Mouse (Mus musculus) neural tube, embryonic 13.5 days (tissue): ENCODE data around the gene Bcl9l. TPM values are rescaled to one million over a fixed set of nuclear protein-coding genes. Genes with fewer than 3 reads are reported as not detected.
A peak's percentile ranks its signal among the peaks of the same experiment; 100 is the strongest.
"Not testable (repeated sequence)": the region's sequence is repeated elsewhere in the genome, so short reads cannot be mapped to it uniquely, and the experiment has no call there.

Source experiments
- ATAC-seq: fragments of 200-750 bp; cut with Nextera tagmentation; 2 replicates; pipeline ENCODE4 v1.8.0; 2017; ENCODE audit warnings: low read depth, mild to moderate bottlenecking, moderate TSS enrichment, moderate library complexity
- H3K27ac ChIP-seq: fragments of 300-500 bp; sonication (generic); replicated peaks from 2 replicates; pipeline ENCODE4 v1.5.1; 2015; ENCODE audit warnings: moderate library complexity, mild to moderate bottlenecking, inconsistent platforms
- H3K27me3 ChIP-seq: fragments of 300-500 bp; sonication (generic); 2 replicates; pipeline ENCODE4 v1.6.1; 2015; ENCODE audit warnings: mild to moderate bottlenecking, inconsistent platforms
- H3K36me3 ChIP-seq: fragments of 300-500 bp; sonication (generic); 2 replicates; pipeline ENCODE4 v1.6.1; 2015; ENCODE audit warnings: mild to moderate bottlenecking, inconsistent platforms
- H3K4me1 ChIP-seq: fragments of 300-500 bp; sonication (generic); replicated peaks from 2 replicates; pipeline ENCODE4 v1.6.1; 2015; ENCODE audit warnings: inconsistent platforms
- H3K4me2 ChIP-seq: fragments of 300-500 bp; sonication (generic); 2 replicates; pipeline ENCODE4 v1.6.1; 2015; ENCODE audit warnings: inconsistent platforms, mild to moderate bottlenecking, moderate library complexity
- H3K4me3 ChIP-seq: fragments of 300-500 bp; sonication (generic); 2 replicates; pipeline ENCODE4 v1.5.1; 2015; ENCODE audit warnings: mild to moderate bottlenecking, inconsistent platforms
- H3K9ac ChIP-seq: fragments of 300-500 bp; sonication (generic); 2 replicates; pipeline ENCODE4 v1.6.1; 2015; ENCODE audit warnings: moderate library complexity, mild to moderate bottlenecking, inconsistent platforms
- H3K9me3 ChIP-seq: fragments of 300-500 bp; sonication (generic); 2 replicates; pipeline ENCODE4 v1.6.1; 2016; ENCODE audit warnings: inconsistent platforms
- WGBS: fragments of 180-500 bp; shearing (Covaris S2); methylation state at CpG from one replicate; pipeline ENCODE4 v1.1.7; 2015; 5-methylcytosine and 5-hydroxymethylcytosine counted together
- polyA plus RNA-seq: library from polyadenylated mRNA; unstranded; fragments of >200 nt; fragmentation: Nextera tagmentation; extraction: Ambion mirVana; gene quantifications from 2 replicates; pipeline ENCODE4 v1.2.1, GENCODE M21; 2015

Gene Bcl9l
- polyA plus RNA-seq, result 9.4 and 9.6 TPM in 2 replicates

- Histone ChIP-seq H3K27me3 (no peaks in the 10 kb centered on the region), H3K27ac (peak within 1 kb of the TSS; percentile 98), H3K36me3 (no peaks in the 10 kb centered on the region), H3K4me1 (peaks cover 64% of the 10 kb centered on the region), H3K4me3 (peak within 1 kb of the TSS; percentile 96), H3K4me2 (peak within 1 kb of the TSS; percentile 98), H3K9ac (peak within 1 kb of the TSS; percentile 99), H3K9me3 (no peaks in the 10 kb centered on the region)
- under 1% methylated on average over 18 of the region's 31 CpGs for WGBS
- peak; percentile 66 for ATAC-seq
Measured at GRCm38 (mm10) chr9:44482552-44482951, at the start of gene Bcl9l. Gene Bcl9l (plus strand): TSS chr9:44482825.

- Histone ChIP-seq H3K4me3 (no peak overlapping the region), H3K9ac (no peak overlapping the region), H3K27me3 (no peaks in the 10 kb centered on the region), H3K4me1 (peaks cover 3% of the 10 kb centered on the region), H3K4me2 (no peak overlapping the region), H3K9me3 (no peaks in the 10 kb centered on the region), H3K36me3 (no peaks in the 10 kb centered on the region), H3K27ac (no peak overlapping the region)
- no peak for ATAC-seq
- 79% methylated on average over 6 of the region's 6 CpGs for WGBS
Measured at GRCm38 (mm10) chr9:44435747-44436146, 46.9 kb upstream of the Bcl9l start.

- no peaks in the 10 kb centered on the region for H3K36me3 ChIP-seq
- 73% methylated on average over 19 of the region's 19 CpGs for WGBS
- H3K9ac ChIP-seq, result no peak within 1 kb of the TSS
Measured at GRCm38 (mm10) chr9:44440961-44441360, 41.7 kb upstream of the Bcl9l start, which contains the start of gene Foxr1. Gene Foxr1 (minus strand): TSS chr9:44441136.

GRCm38 (mm10) chr9:44444402-44445025 is 38.1 kb upstream of the Bcl9l start:
- H3K9me3 ChIP-seq, H3K4me3 ChIP-seq, ATAC-seq, H3K4me2 ChIP-seq, H3K9ac ChIP-seq, H3K27ac ChIP-seq, H3K4me1 ChIP-seq, H3K36me3 ChIP-seq, H3K27me3 ChIP-seq: not testable (repeated sequence)
- 85% methylated on average over 7 of the region's 7 CpGs for WGBS

More at GRCm38 (mm10) chr9:44440961-44441360, 41.7 kb upstream of the Bcl9l start, which contains the start of gene Foxr1:
- Histone ChIP-seq H3K9me3 (no peaks in the 10 kb centered on the region), H3K27me3 (no peaks in the 10 kb centered on the region), H3K27ac (no peak within 1 kb of the TSS), H3K4me2 (no peak within 1 kb of the TSS), H3K4me3 (no peak within 1 kb of the TSS), H3K4me1 (no peaks in the 10 kb centered on the region)
- ATAC-seq, result no peak

- H3K9ac ChIP-seq, result no peak overlapping the region
- no peak overlapping the region for H3K4me2 ChIP-seq
- H3K27me3 ChIP-seq, result peaks cover 16% of the 10 kb centered on the region
- no peak overlapping the region for H3K4me3 ChIP-seq
- no peak for ATAC-seq
- no peak overlapping the region for H3K27ac ChIP-seq
- H3K36me3 ChIP-seq, result no peaks in the 10 kb centered on the region
- H3K4me1 ChIP-seq, result peaks cover 7% of the 10 kb centered on the region
- H3K9me3 ChIP-seq, result no peaks in the 10 kb centered on the region
Measured at GRCm38 (mm10) chr9:44450387-44450786, 32.2 kb upstream of the Bcl9l start.

GRCm38 (mm10) chr9:44454132-44454890 is 28.3 kb upstream of the Bcl9l start:
- Histone ChIP-seq H3K27ac (no peak overlapping the region), H3K4me2 (no peak overlapping the region)

GRCm38 (mm10) chr9:44454891-44455220 is 27.8 kb upstream of the Bcl9l start, which contains the start of gene Upk2:
Gene Upk2 (minus strand): TSS chr9:44454976.
- Histone ChIP-seq H3K4me3 (no peak within 1 kb of the TSS), H3K36me3 (no peaks in the 10 kb centered on the region), H3K4me2 (no peak within 1 kb of the TSS), H3K27me3 (peaks cover 16% of the 10 kb centered on the region), H3K9me3 (no peaks in the 10 kb centered on the region), H3K4me1 (peaks cover 36% of the 10 kb centered on the region), H3K9ac (peak within 1 kb of the TSS; percentile 38), H3K27ac (no peak within 1 kb of the TSS)
- no peak for ATAC-seq
- WGBS, result 21% methylated on average over 4 of the region's 4 CpGs

More at GRCm38 (mm10) chr9:44454132-44454890, 28.3 kb upstream of the Bcl9l start:
- no peaks in the 10 kb centered on the region for H3K36me3 ChIP-seq
- H3K4me3 ChIP-seq, result no peak overlapping the region
- H3K4me1 ChIP-seq, result peaks cover 36% of the 10 kb centered on the region
- peak overlapping the region; percentile 38 for H3K9ac ChIP-seq
- WGBS, result 9% methylated on average over 14 of the region's 14 CpGs
- peaks cover 16% of the 10 kb centered on the region for H3K27me3 ChIP-seq
- peak; percentile 72 for ATAC-seq
- no peaks in the 10 kb centered on the region for H3K9me3 ChIP-seq

GRCm38 (mm10) chr9:44457035-44457742 is 25.4 kb upstream of the Bcl9l start:
- peak; percentile 97 for ATAC-seq
- H3K9ac ChIP-seq, result peak overlapping the region; percentile 56
- H3K4me3 ChIP-seq, result peak overlapping the region; percentile 4; the same call in 1 of the 2 replicates
- peak overlapping the region; percentile 49 for H3K4me2 ChIP-seq
- H3K36me3 ChIP-seq, result no peaks in the 10 kb centered on the region
- H3K27me3 ChIP-seq, result peaks cover 16% of the 10 kb centered on the region
- H3K27ac ChIP-seq, result peak overlapping the region; percentile 95
- no peaks in the 10 kb centered on the region for H3K9me3 ChIP-seq
- peaks cover 36% of the 10 kb centered on the region for H3K4me1 ChIP-seq
- WGBS, result 2% methylated on average over 11 of the region's 11 CpGs

GRCm38 (mm10) chr9:44461950-44462349 is 20.7 kb upstream of the Bcl9l start:
- peaks cover 14% of the 10 kb centered on the region for H3K4me1 ChIP-seq
- WGBS, result 87% methylated on average over 5 of the region's 5 CpGs
- no peak overlapping the region for H3K9ac ChIP-seq
- no peaks in the 10 kb centered on the region for H3K36me3 ChIP-seq
- H3K27ac ChIP-seq, result no peak overlapping the region
- H3K4me2 ChIP-seq, result no peak overlapping the region
- no peaks in the 10 kb centered on the region for H3K27me3 ChIP-seq
- ATAC-seq, result no peak
- no peaks in the 10 kb centered on the region for H3K9me3 ChIP-seq
- no peak overlapping the region for H3K4me3 ChIP-seq

GRCm38 (mm10) chr9:44468224-44468623 is 14.4 kb upstream of the Bcl9l start:
- Histone ChIP-seq H3K4me1 (peaks cover 7% of the 10 kb centered on the region; the same call in 1 of the 2 replicates), H3K4me3 (no peak overlapping the region), H3K36me3 (no peaks in the 10 kb centered on the region), H3K27ac (no peak overlapping the region), H3K27me3 (no peaks in the 10 kb centered on the region), H3K9ac (no peak overlapping the region), H3K4me2 (no peak overlapping the region), H3K9me3 (no peaks in the 10 kb centered on the region)
- no peak for ATAC-seq
- WGBS, result 65% methylated on average over 7 of the region's 7 CpGs

GRCm38 (mm10) chr9:44468800-44469199 is 13.8 kb upstream of the Bcl9l start:
- H3K36me3 ChIP-seq, result no peaks in the 10 kb centered on the region
- WGBS, result 47% methylated on average over 2 of the region's 2 CpGs
- ATAC-seq, result no peak
- peaks cover 7% of the 10 kb centered on the region; the same call in 1 of the 2 replicates for H3K4me1 ChIP-seq
- H3K9me3 ChIP-seq, result no peaks in the 10 kb centered on the region
- H3K27me3 ChIP-seq, result no peaks in the 10 kb centered on the region
- no peak overlapping the region for H3K4me2 ChIP-seq
- H3K9ac ChIP-seq, result no peak overlapping the region
- H3K4me3 ChIP-seq, result no peak overlapping the region
- H3K27ac ChIP-seq, result no peak overlapping the region

- Histone ChIP-seq H3K36me3 (no peaks in the 10 kb centered on the region), H3K4me1 (peaks cover 17% of the 10 kb centered on the region), H3K27ac (no peak overlapping the region), H3K4me2 (no peak overlapping the region), H3K9me3 (no peaks in the 10 kb centered on the region), H3K27me3 (no peaks in the 10 kb centered on the region), H3K9ac (no peak overlapping the region), H3K4me3 (no peak overlapping the region)
- no peak for ATAC-seq
- 62% methylated on average over 3 of the region's 3 CpGs for WGBS
Measured at GRCm38 (mm10) chr9:44473184-44473583, 9.4 kb upstream of the Bcl9l start.
